Comparison of ENCODE assay signal across 9 mouse cellular contexts in genomic region chr17:37083327-37083726, GRCm38 (mm10). TPM values are rescaled to one million over a fixed set of nuclear protein-coding genes. Genes with fewer than 3 reads are reported as not detected.
A peak's percentile ranks its signal among the peaks of the same experiment; 100 is the strongest.
DNase-seq lines count a peak whose midpoint lies in the region; ATAC-seq and TF ChIP-seq lines count a peak whose summit lies in the region.
"Had no signal": no experiment of that assay in that cellular context is flagged by ENCODE, and none has a peak within 500 bp of the region (broad histone marks: within the 10 kb centered on the region; RNA-seq: fewer than 3 reads in every experiment).

No protein-coding gene starts in this region.

- WGBS in spleen, adult 2 months, result 5% methylated on average over 8 of the region's 8 CpGs
- WGBS in hindbrain, embryonic 12.5 days, result 4% methylated on average over 8 of the region's 8 CpGs
- WGBS in limb, embryonic 14.5 days, result 3% methylated on average over 7 of the region's 8 CpGs
- 3% methylated on average over 8 of the region's 8 CpGs for WGBS in midbrain, postnatal 0 days

- H3K4me2 ChIP-seq in hindbrain, embryonic 12.5 days (replicated peaks), result no peak overlapping the region
- no peak overlapping the region for H3K4me2 ChIP-seq in limb, embryonic 14.5 days (replicated peaks; ENCODE audit: low read depth, low read length, severe bottlenecking)
- no peak overlapping the region for H3K4me2 ChIP-seq in midbrain, postnatal 0 days (ENCODE audit: low read depth, low read length, poor library complexity, severe bottlenecking)

- no peak overlapping the region for H3K27ac ChIP-seq in spleen, adult 2 months (ENCODE audit: insufficient read depth, low read length)
- no peak overlapping the region for H3K27ac ChIP-seq in hindbrain, embryonic 12.5 days
- H3K27ac ChIP-seq in limb, embryonic 14.5 days (replicated peaks; ENCODE audit: low read depth, low read length), result no peak overlapping the region
- H3K27ac ChIP-seq in midbrain, postnatal 0 days (ENCODE audit: low read depth, low read length), result no peak overlapping the region

- no peak for TF ChIP-seq POLR2A in spleen, adult 2 months (IDR thresholded peaks at IDR 0.05; ENCODE audit: low read depth, low read length)
- TF ChIP-seq POLR2A in limb, embryonic 14.5 days (IDR thresholded peaks at IDR 0.05; ENCODE audit: borderline replicate concordance, extremely low read depth, insufficient read depth, insufficient read length), result no peak

- no peaks in the 10 kb centered on the region for H3K27me3 ChIP-seq in spleen, adult 2 months (ENCODE audit: control insufficient read depth, insufficient read depth, low read length)
- no peaks in the 10 kb centered on the region for H3K27me3 ChIP-seq in hindbrain, embryonic 12.5 days
- H3K27me3 ChIP-seq in limb, embryonic 14.5 days (ENCODE audit: control insufficient read depth, insufficient read depth, low read length), result no peaks in the 10 kb centered on the region
- no peaks in the 10 kb centered on the region for H3K27me3 ChIP-seq in midbrain, postnatal 0 days (ENCODE audit: insufficient read depth, low read length)

- no peak overlapping the region for H3K4me3 ChIP-seq in spleen, adult 2 months (ENCODE audit: extremely low read depth, insufficient read depth, insufficient read length)
- H3K4me3 ChIP-seq in hindbrain, embryonic 12.5 days, result no peak overlapping the region
- no peak overlapping the region for H3K4me3 ChIP-seq in limb, embryonic 14.5 days (replicated peaks; ENCODE audit: low read length)
- H3K4me3 ChIP-seq in midbrain, postnatal 0 days (ENCODE audit: low read depth, low read length), result no peak overlapping the region

- DNase-seq in spleen, adult 2 months (ENCODE audit: low read depth in 1 of 2, low spot score in 2 of 2), result peak; percentile 20 to 55
- DNase-seq in spleen, adult 12 weeks (ENCODE audit: low spot score), result no peak
- DNase-seq in adrenal gland, postnatal 10 days, result peak; percentile 77
- peak; percentile 68 for DNase-seq in fibroblast of lung, adult 2 months (ENCODE audit: low read depth)
- peak; percentile 83 for DNase-seq in limb, embryonic 14.5 days (ENCODE audit: low spot score)
- peak; percentile 89 for DNase-seq in midbrain, postnatal 0 days (ENCODE audit: low spot score)
- DNase-seq in thymus, postnatal 14 days, result peak; percentile 45

- TF ChIP-seq CTCF in spleen, adult 2 months (IDR thresholded peaks at IDR 0.05; ENCODE audit: extremely low read depth, insufficient read depth, insufficient read length, insufficient replicate concordance), result peak; percentile 57; the same call in 1 of the 2 replicates
- TF ChIP-seq CTCF in midbrain, postnatal 0 days (IDR thresholded peaks at IDR 0.05), result peak; percentile 92

- peak; percentile 64 for ATAC-seq in hindbrain, embryonic 12.5 days (ENCODE audit: low FRiP score)
- peak; percentile 50 for ATAC-seq in limb, embryonic 14.5 days (ENCODE audit: low FRiP score, low read depth)
- peak; percentile 50 for ATAC-seq in midbrain, postnatal 0 days (ENCODE audit: low FRiP score)

- no peaks in the 10 kb centered on the region for H3K9me3 ChIP-seq in hindbrain, embryonic 12.5 days (replicated peaks)
- no peaks in the 10 kb centered on the region for H3K9me3 ChIP-seq in limb, embryonic 14.5 days (ENCODE audit: control insufficient read depth, low read length)
- H3K9me3 ChIP-seq in midbrain, postnatal 0 days (ENCODE audit: low read length), result no peaks in the 10 kb centered on the region

- no peaks in the 10 kb centered on the region for H3K36me3 ChIP-seq in spleen, adult 2 months (ENCODE audit: control insufficient read depth, insufficient read depth, low read length)
- no peaks in the 10 kb centered on the region for H3K36me3 ChIP-seq in hindbrain, embryonic 12.5 days
- H3K36me3 ChIP-seq in limb, embryonic 14.5 days (ENCODE audit: control insufficient read depth, insufficient read depth, low read length), result no peaks in the 10 kb centered on the region
- H3K36me3 ChIP-seq in midbrain, postnatal 0 days (ENCODE audit: insufficient read depth, low read length), result no peaks in the 10 kb centered on the region

- no peaks in the 10 kb centered on the region for H3K4me1 ChIP-seq in spleen, adult 2 months (ENCODE audit: control insufficient read depth, insufficient read depth, insufficient read length)
- H3K4me1 ChIP-seq in hindbrain, embryonic 12.5 days, result peaks cover 10% of the 10 kb centered on the region
- H3K4me1 ChIP-seq in limb, embryonic 14.5 days (ENCODE audit: control insufficient read depth, insufficient read depth, low read length), result peaks cover 8% of the 10 kb centered on the region; the same call in 1 of the 2 replicates
- H3K4me1 ChIP-seq in midbrain, postnatal 0 days (ENCODE audit: insufficient read depth, low read length), result peaks cover 5% of the 10 kb centered on the region; the same call in 1 of the 2 replicates

- no peak overlapping the region for H3K9ac ChIP-seq in hindbrain, embryonic 12.5 days
- no peak overlapping the region for H3K9ac ChIP-seq in limb, embryonic 14.5 days (ENCODE audit: low read depth, low read length, severe bottlenecking)
- H3K9ac ChIP-seq in midbrain, postnatal 0 days (replicated peaks; ENCODE audit: low read length, poor library complexity, severe bottlenecking), result no peak overlapping the region

RNA-seq across cellular contexts. Expression of gene Olfr90, which starts 5.0 kb away (rescaled TPM):
- polyA plus RNA-seq in spleen, adult 2 months (2012; rRNA removed), result 0.14 TPM in 1 of 2 replicates, not detected in the other
- not detected for total RNA-seq in adrenal gland, postnatal 10 days (2021)
- polyA plus RNA-seq in hindbrain, embryonic 12.5 days (2016; fragmentation: Nextera tagmentation; extraction: Ambion mirVana), result 0.18 TPM in 1 of 2 replicates, not detected in the other
- polyA plus RNA-seq in limb, embryonic 14.5 days (2012; rRNA removed), result not detected in 2 replicates
- polyA plus RNA-seq in limb, embryonic 14.5 days (2014; fragmentation: Nextera tagmentation; extraction: Ambion mirVana), result not detected in 2 replicates
- total RNA-seq in midbrain, postnatal 0 days (2014; rRNA removed), result not detected in 2 replicates
- polyA plus RNA-seq in midbrain, postnatal 0 days (2015; fragmentation: Nextera tagmentation; extraction: Ambion mirVana), result not detected in 2 replicates
- polyA plus RNA-seq: heart, embryonic 14.5 days had no signal

RNA-seq across cellular contexts. Expression of gene Olfr91, which starts 14.8 kb away (rescaled TPM):
- polyA plus RNA-seq in spleen, adult 2 months (2012; rRNA removed), result not detected in 2 replicates
- not detected for total RNA-seq in adrenal gland, postnatal 10 days (2021)
- 0.05 TPM in 1 of 2 replicates, not detected in the other for polyA plus RNA-seq in hindbrain, embryonic 12.5 days (2016; fragmentation: Nextera tagmentation; extraction: Ambion mirVana)
- polyA plus RNA-seq in limb, embryonic 14.5 days (2012; rRNA removed), result not detected in 2 replicates
- 0.07 TPM in 1 of 2 replicates, not detected in the other for polyA plus RNA-seq in limb, embryonic 14.5 days (2014; fragmentation: Nextera tagmentation; extraction: Ambion mirVana)
- not detected in 2 replicates for total RNA-seq in midbrain, postnatal 0 days (2014; rRNA removed)
- not detected in 2 replicates for polyA plus RNA-seq in midbrain, postnatal 0 days (2015; fragmentation: Nextera tagmentation; extraction: Ambion mirVana)
- polyA plus RNA-seq: heart, embryonic 14.5 days had no signal

RNA-seq across cellular contexts. Expression of gene Olfr92, which starts 36.6 kb away (rescaled TPM):
- polyA plus RNA-seq in spleen, adult 2 months (2012; rRNA removed), result not detected in 2 replicates
- total RNA-seq in adrenal gland, postnatal 10 days (2021), result not detected
- not detected in 2 replicates for polyA plus RNA-seq in hindbrain, embryonic 12.5 days (2016; fragmentation: Nextera tagmentation; extraction: Ambion mirVana)
- polyA plus RNA-seq in limb, embryonic 14.5 days (2012; rRNA removed), result not detected in 2 replicates
- polyA plus RNA-seq in limb, embryonic 14.5 days (2014; fragmentation: Nextera tagmentation; extraction: Ambion mirVana), result not detected in 2 replicates
- not detected in 2 replicates for total RNA-seq in midbrain, postnatal 0 days (2014; rRNA removed)
- not detected in 2 replicates for polyA plus RNA-seq in midbrain, postnatal 0 days (2015; fragmentation: Nextera tagmentation; extraction: Ambion mirVana)
- polyA plus RNA-seq: heart, embryonic 14.5 days had no signal

RNA-seq across cellular contexts. Expression of gene Gabbr1, which starts 37.6 kb away (rescaled TPM):
- polyA plus RNA-seq in spleen, adult 2 months (2012; rRNA removed), result 28.7 and 29.7 TPM in 2 replicates
- total RNA-seq in adrenal gland, postnatal 10 days (2021), result 10 to 100 TPM; 22.1 to 40.3 TPM
- polyA plus RNA-seq in hindbrain, embryonic 12.5 days (2016; fragmentation: Nextera tagmentation; extraction: Ambion mirVana), result 41.8 and 42.1 TPM in 2 replicates
- polyA plus RNA-seq in limb, embryonic 14.5 days (2012; rRNA removed), result 111 and 139 TPM in 2 replicates
- 8.4 and 11.1 TPM in 2 replicates for polyA plus RNA-seq in limb, embryonic 14.5 days (2014; fragmentation: Nextera tagmentation; extraction: Ambion mirVana)
- total RNA-seq in midbrain, postnatal 0 days (2014; rRNA removed), result 633 and 639 TPM in 2 replicates
- 111 and 116 TPM in 2 replicates for polyA plus RNA-seq in midbrain, postnatal 0 days (2015; fragmentation: Nextera tagmentation; extraction: Ambion mirVana)
